Mouse (Mus musculus) neural tube, embryonic 10.5 days (tissue): ENCODE measurements at regions not wholly inside any gene's neighbourhood (a gene's known extent, or its start where the extent isn't known, plus 50 kb on each side); places are given as distances from the start of the nearest gene placed in this dataset.

Source experiments
- DNase-seq: peaks from one replicate; pipeline ENCODE4 v3.0.0-alpha.2; 2017; ENCODE audit warnings: low spot score; ENCODE audit errors: extremely low spot score

- DNase-seq: no peak
These were observed 402.1 kb upstream of the Id4 start for GRCm38 (mm10) chr13:47858946-47859345.

GRCm38 (mm10) chr13:47860316-47860715, 400.7 kb upstream of the Id4 start:
- DNase-seq: no peak

- no peak for DNase-seq
These were observed 398.1 kb upstream of the Id4 start for GRCm38 (mm10) chr13:47862896-47863295.

GRCm38 (mm10) chr13:47868656-47869055, 392.4 kb upstream of the Id4 start:
- no peak for DNase-seq

- no peak for DNase-seq
These were observed 391.1 kb upstream of the Id4 start for GRCm38 (mm10) chr13:47869670-47870532.

- no peak for DNase-seq
These were observed 388.4 kb upstream of the Id4 start for GRCm38 (mm10) chr13:47872645-47873044.

GRCm38 (mm10) chr13:47892569-47892968, 368.5 kb upstream of the Id4 start:
- DNase-seq: no peak

- no peak for DNase-seq
These were observed 366.7 kb upstream of the Id4 start for GRCm38 (mm10) chr13:47894331-47894730.

GRCm38 (mm10) chr13:47895256-47895655, 365.8 kb upstream of the Id4 start:
- DNase-seq: no peak

- no peak for DNase-seq
These were observed 364.4 kb upstream of the Id4 start for GRCm38 (mm10) chr13:47896646-47897045.

- no peak for DNase-seq
These were observed 351.0 kb upstream of the Id4 start for GRCm38 (mm10) chr13:47909851-47910530.

GRCm38 (mm10) chr13:47910531-47910910, 350.5 kb upstream of the Id4 start:
- DNase-seq: no peak

GRCm38 (mm10) chr13:47916456-47916855, 344.6 kb upstream of the Id4 start:
- DNase-seq: no peak

- no peak for DNase-seq
These were observed 343.7 kb upstream of the Id4 start for GRCm38 (mm10) chr13:47917370-47917769.

- DNase-seq: no peak
These were observed 340.0 kb upstream of the Id4 start for GRCm38 (mm10) chr13:47921044-47921443.

- DNase-seq: peak; percentile 6
These were observed 320.3 kb upstream of the Id4 start for GRCm38 (mm10) chr13:47940696-47941095.

GRCm38 (mm10) chr13:47942368-47942787, 318.6 kb upstream of the Id4 start:
- peak; percentile 23 for DNase-seq

GRCm38 (mm10) chr13:47943645-47944044, 317.4 kb upstream of the Id4 start:
- no peak for DNase-seq

GRCm38 (mm10) chr13:47948098-47948865, 312.7 kb upstream of the Id4 start:
- DNase-seq: no peak

GRCm38 (mm10) chr13:47950456-47950855, 310.6 kb upstream of the Id4 start:
- DNase-seq: peak; percentile 4

GRCm38 (mm10) chr13:47951043-47951442, 310.0 kb upstream of the Id4 start:
- no peak for DNase-seq

GRCm38 (mm10) chr13:47952946-47953345, 308.1 kb upstream of the Id4 start:
- no peak for DNase-seq
